Mouse (Mus musculus) cortical plate, adult 2 months (tissue): ENCODE results near the gene Kifc3. TPM values are rescaled to one million over a fixed set of nuclear protein-coding genes. Genes with fewer than 3 reads are reported as not detected.
"Not testable (repeated sequence)": the region's sequence is repeated elsewhere in the genome, so short reads cannot be mapped to it uniquely, and the experiment has no call there.

Experiments used
- H3K27ac ChIP-seq: fragments of 200-500 bp; 2 replicates; pipeline ENCODE4 v1.5.1; 2012; ENCODE audit warnings: low read length, control low read depth, inconsistent platforms; ENCODE audit not compliant: insufficient read depth
- H3K4me1 ChIP-seq: fragments of 200-500 bp; 2 replicates; pipeline ENCODE4 v1.6.1; 2011; ENCODE audit warnings: low read length; ENCODE audit not compliant: control insufficient read depth, insufficient read depth
- H3K4me3 ChIP-seq: fragments of 200-500 bp; 2 replicates; pipeline ENCODE4 v1.5.1; 2011; ENCODE audit warnings: mild to moderate bottlenecking, low read length, control low read depth; ENCODE audit not compliant: insufficient read depth
- CTCF ChIP-seq: fragments of 200-500 bp; IDR thresholded peaks from 2 replicates; pipeline ENCODE4 v1.5.1; 2011; ENCODE audit warnings: mild to moderate bottlenecking, control low read depth, low read length; ENCODE audit not compliant: insufficient read depth; ENCODE audit errors: extremely low read depth
- POLR2A ChIP-seq: fragments of 200-500 bp; IDR thresholded peaks from 2 replicates; pipeline ENCODE4 v1.6.1; 2011; ENCODE audit warnings: mild to moderate bottlenecking, low read length, control low read depth; ENCODE audit not compliant: insufficient read depth; ENCODE audit errors: extremely low read depth
- polyA plus RNA-seq: library from polyadenylated mRNA; depleted of rRNA; stranded (reverse); fragments of >200 nt; gene quantifications from 2 replicates; pipeline ENCODE4 v1.2.3, GENCODE M21; 2012

Gene Kifc3
- polyA plus RNA-seq, 1 experiment = 55.2 TPM

DNA sequence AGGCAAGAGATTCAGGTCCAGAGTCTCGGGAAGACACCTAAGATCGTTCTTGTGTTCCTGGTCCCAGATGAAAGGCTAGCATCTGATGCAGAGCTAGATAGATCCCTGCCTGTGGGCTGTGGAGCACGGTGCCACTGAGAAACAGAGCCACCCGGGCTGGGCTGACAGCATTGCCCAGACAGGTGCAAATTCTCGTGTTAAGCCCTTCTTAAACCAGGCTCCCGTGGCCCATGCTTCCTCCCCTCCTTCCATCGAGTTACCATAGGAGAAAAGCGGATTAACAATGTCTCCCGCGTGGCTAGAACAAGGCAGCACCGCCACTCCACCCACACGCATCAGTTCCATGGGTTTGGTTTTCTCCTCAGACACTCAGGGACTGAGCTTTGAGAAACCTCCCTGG, 18.4 kb downstream of the Kifc3 start:
- TF ChIP-seq POLR2A (no peak), CTCF (no peak)
- Histone ChIP-seq H3K27ac (no peak overlapping the region), H3K4me1 (no peaks in the 10 kb centered on the region), H3K4me3 (no peak overlapping the region)

DNA sequence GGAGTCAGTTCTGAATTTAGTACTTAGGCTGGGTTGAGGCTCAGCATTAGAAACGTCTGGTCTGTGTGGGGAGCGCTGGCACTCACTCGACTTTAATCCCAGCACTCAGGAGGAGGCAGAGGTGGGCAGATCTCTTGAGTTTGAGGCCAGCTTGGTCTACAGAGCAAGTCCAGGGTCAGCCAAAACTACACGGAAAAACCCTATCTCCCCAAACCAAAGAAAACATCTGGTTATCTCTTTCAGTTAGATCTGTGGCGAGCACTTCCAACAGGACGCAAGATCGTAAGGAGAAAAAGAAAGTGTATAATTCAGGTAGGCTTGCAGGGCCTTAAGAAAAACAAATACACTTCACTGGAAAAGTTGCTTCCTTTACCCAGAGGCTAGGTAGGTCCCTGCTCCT, 20.8 kb downstream of the Kifc3 start:
- Histone ChIP-seq H3K4me3 (no peak overlapping the region), H3K4me1 (no peaks in the 10 kb centered on the region), H3K27ac (no peak overlapping the region)
- TF ChIP-seq CTCF = no peak
- TF ChIP-seq POLR2A = no peak

DNA sequence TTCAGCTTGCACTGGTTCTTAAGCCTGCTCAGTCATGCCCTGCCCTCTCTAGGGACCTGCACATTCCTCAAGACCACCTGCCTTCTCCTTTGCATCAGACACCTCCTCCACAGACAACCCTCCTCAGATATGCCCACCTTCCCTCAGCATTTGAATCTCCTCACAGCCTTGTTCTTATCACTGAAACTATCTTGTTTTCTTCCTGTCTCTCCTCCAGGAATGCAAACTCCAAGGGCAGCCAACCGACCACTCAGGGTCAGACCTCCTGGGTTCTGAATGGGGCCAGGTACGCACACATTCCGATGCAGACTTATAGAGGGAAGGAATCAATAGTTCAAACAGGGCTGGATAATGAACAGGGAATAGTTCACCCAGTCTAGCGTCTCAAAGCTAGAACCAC, 24.4 kb downstream of the Kifc3 start:
- Histone ChIP-seq H3K27ac (no peak overlapping the region), H3K4me3 (no peak overlapping the region), H3K4me1 (peaks cover 2% of the 10 kb centered on the region)
- TF ChIP-seq POLR2A = no peak
- TF ChIP-seq CTCF = no peak

DNA sequence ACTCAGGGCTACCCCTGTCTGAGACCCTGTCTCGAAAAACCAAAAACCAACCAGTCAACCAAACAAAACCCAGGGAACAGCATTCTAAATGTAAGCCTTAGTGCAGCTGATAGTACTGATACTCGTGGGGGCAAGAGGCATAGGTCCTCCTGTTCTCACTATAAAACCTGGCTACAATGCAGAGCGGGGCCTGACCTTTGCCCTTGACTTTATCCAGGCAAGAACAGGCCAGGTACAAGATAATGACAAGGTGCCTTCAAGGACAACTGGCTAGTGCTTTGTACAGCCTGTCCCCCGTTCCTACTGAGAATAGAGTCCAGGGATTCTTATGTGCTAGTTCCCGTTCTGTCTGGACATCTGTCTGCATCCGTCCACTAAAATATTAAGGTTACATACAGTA, 25.6 kb downstream of the Kifc3 start:
- H3K4me1 ChIP-seq = peaks cover 2% of the 10 kb centered on the region
- no peak for TF ChIP-seq POLR2A
- no peak for TF ChIP-seq CTCF
- no peak overlapping the region for H3K27ac ChIP-seq
- no peak overlapping the region for H3K4me3 ChIP-seq

DNA sequence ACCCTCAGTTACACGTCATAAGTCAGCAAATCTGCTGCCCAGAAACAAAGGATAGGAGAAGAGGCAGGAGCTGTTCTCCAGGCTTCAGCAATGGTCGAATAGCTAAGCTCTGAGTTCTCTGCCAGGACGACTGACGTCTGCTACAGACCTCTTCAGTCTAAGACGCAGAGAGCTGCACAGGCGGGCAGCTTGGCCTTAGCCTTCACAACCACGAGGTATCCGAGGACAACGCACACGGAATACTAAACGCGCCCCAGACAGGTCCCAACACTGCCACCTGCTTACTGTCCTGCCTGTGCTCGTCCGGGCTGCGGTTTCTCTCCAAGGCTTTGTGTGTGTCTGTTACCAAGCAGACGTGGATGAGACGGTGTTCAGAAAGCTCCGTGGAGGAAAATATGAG, 26.8 kb downstream of the Kifc3 start:
- no peak for TF ChIP-seq CTCF
- no peak overlapping the region for H3K27ac ChIP-seq
- no peak overlapping the region for H3K4me3 ChIP-seq
- H3K4me1 ChIP-seq = peaks cover 2% of the 10 kb centered on the region

DNA sequence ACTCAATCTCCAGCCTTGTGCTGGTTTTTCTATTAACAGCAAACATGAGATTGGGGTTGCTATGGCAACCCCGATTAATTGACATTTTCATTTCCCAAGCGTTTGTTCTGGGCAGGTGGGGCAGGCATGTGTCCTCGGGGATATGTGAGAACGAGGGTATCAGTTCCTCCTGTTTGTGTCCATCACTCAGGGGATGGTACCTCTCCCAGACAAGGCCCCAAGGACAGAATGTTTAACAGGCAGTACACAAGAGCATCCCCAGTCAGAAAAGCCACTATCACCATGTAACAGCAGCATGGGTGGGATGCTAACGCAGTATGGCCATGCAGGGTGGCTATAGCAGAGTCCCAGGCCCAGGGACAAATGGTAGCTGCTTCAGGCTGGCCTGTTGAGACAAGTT, 27.3 kb downstream of the Kifc3 start:
- H3K27ac ChIP-seq = no peak overlapping the region

DNA sequence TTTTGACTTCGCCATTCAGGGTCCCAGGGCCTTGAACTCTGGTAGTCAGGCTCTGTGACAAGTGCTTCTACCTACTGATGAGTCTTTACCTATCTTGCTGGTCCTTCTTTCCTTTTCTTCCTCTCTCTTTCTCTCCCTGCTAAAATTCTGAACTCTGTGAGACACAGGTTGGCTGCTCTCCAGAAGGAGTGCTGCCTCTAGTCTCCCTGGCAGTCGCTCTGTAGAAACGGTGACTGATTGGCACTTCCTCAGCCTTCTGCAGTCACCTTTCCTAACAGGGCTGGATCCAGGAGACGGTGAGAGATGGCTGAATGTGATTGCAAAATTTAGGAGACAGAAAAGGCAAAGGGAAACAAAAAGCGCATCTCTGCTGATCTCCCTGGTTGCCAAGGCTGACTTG, 30.2 kb downstream of the Kifc3 start:
- Histone ChIP-seq H3K27ac (no peak overlapping the region), H3K4me3 (no peak overlapping the region), H3K4me1 (peaks cover 2% of the 10 kb centered on the region)
- no peak for TF ChIP-seq POLR2A
- no peak for TF ChIP-seq CTCF

More for the DNA sequence above, 27.3 kb downstream of the Kifc3 start:
- TF ChIP-seq CTCF = no peak
- TF ChIP-seq POLR2A = no peak
- Histone ChIP-seq H3K4me1 (peaks cover 2% of the 10 kb centered on the region), H3K4me3 (no peak overlapping the region)

DNA sequence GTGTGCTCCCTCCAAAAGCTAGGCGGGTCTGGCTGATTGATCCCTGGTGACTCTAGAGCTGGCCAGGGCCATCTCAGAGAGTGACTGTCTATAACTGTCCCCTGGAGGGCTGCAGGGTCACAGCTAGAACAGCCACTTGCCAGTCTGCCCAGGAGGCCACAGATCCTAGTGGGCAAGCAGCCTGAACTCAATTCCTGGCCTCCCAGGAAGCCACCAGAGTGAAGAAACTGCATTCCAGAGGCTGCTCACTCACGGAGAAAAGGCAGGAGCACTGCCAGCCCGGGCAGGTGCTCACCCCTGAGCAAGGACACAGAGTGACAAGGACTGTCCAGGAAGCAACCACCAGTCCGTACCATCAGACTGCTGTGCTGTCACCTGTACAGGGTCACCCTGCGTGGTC, 34.9 kb downstream of the Kifc3 start:
- TF ChIP-seq CTCF (no peak), POLR2A (no peak)
- Histone ChIP-seq H3K27ac (no peak overlapping the region), H3K4me3 (no peak overlapping the region), H3K4me1 (no peaks in the 10 kb centered on the region)

DNA sequence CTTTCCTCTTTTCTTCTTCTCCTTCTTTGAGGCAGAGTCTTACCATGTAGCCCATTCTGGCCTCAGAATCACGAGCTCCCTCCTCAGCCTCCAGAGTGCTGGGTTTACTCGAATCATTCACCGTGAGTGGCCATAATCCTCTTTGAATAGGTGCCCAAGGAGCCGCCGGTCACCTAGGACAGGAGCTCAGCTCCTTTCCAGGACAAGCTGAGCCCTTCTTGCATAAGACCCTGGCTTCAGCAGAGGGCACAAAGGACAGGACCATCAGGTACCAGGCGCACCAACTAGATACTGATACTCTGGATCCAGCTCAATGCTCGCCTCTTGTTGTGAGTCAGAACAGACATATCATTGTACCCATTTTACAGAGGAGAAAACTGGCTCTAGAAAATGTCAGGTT, 36.2 kb downstream of the Kifc3 start:
- H3K4me3 ChIP-seq = no peak overlapping the region
- TF ChIP-seq CTCF = no peak
- TF ChIP-seq POLR2A = no peak
- H3K27ac ChIP-seq = peak overlapping the region; percentile 6; the same call in 1 of the 2 replicates
- no peaks in the 10 kb centered on the region for H3K4me1 ChIP-seq

DNA sequence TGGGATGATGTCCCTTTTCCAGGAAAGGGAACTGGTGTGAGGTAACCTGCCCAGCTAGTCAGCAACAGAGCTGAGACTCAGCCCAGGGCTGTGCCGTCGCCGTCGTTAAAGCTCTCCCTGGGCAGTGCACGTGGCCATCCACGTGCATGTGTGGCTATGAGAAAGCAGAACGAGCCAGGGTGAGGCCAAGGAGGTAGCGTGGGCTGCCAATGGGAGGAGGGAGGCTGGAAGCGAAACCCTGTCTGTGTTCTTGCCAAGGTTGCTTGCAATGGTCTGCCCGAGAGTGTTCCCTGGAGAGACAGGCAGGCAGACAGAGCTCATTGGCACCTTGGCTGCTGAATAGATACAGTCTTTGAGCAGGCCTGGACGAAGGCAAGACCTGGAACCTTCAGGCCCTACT, 36.7 kb downstream of the Kifc3 start:
- Histone ChIP-seq H3K4me3 (no peak overlapping the region), H3K4me1 (no peaks in the 10 kb centered on the region), H3K27ac (no peak overlapping the region)
- TF ChIP-seq CTCF = no peak

DNA sequence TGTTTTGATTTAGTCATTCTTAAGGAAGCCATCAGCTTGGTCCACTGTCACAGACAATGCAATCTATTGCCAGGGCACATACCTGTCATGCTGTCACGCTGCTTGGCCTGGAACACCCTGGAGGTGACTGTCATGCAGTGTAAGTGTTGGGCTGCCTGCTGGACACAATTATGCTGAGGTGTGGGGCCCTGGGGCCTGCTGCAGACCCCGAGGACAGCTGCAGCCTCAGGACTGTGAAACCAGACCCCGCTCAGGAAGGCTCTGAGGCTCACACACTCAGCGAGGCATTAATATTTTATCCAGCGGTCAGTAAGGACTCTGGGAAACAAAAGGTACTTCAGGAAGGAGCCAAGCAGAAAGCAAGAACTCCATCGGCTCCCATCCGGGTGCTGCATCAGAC, 38.1 kb downstream of the Kifc3 start:
- TF ChIP-seq CTCF (no peak), POLR2A (no peak)
- Histone ChIP-seq H3K27ac (no peak overlapping the region), H3K4me1 (no peaks in the 10 kb centered on the region), H3K4me3 (no peak overlapping the region)

DNA sequence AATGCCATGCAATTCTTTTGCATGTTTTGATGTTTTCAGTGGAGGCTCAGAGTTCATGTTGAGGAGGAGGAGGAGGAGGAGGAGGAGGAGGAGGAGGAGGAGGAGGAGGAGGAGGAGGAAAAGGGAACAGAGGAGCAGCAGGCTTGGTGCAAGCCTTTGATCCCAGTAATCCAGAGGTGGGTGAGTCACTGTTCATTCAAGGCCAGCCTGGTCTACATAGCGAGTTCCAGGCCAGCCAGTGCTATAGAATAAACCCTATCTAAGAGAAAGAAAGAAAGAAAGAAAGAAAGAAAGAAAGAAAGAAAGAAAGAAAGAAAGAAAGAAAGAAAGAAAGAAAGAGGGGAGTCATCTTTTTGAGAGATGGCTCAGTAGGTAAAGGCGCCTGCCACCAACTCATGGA, 38.6 kb downstream of the Kifc3 start:
- H3K27ac ChIP-seq, H3K4me1 ChIP-seq, H3K4me3 ChIP-seq: not testable (repeated sequence)
